Mouse (Mus musculus): Measurements from ENCODE around the gene Camk2g.

DNA sequence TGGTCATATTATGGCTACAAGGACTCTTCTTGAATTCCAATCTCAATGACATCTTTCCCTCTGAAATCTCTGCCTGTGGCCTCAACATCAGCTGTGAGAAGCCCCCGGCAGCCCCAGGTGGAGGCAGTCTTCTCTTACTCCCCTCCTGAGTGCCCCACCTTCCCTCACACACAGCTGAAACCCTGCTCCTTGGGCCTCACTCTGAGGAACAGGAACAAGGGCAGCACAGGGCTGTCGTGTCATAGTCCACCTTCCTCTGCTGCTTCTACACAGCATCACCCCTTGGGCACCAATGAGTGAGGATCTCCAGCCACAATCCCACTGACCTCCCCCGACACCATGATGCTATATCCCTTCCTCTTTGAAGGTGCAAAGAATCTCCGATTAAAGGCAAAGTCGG is 7.9 kb downstream of the Camk2g start:
- TF ChIP-seq POLR2A (IDR thresholded peaks at IDR 0.05; ENCODE audit: control insufficient read depth, low read depth, low read length) (no peak), CTCF (IDR thresholded peaks at IDR 0.05; ENCODE audit: control insufficient read depth, insufficient read depth, insufficient replicate concordance, low read depth, low read length) (no peak)
